7 mouse cellular contexts compared by ENCODE assay signal in genomic region chr13:52980951-52981421, GRCm38 (mm10). TPM values are rescaled to one million over a fixed set of nuclear protein-coding genes. Genes with fewer than 3 reads are reported as not detected.
A peak's percentile ranks its signal among the peaks of the same experiment; 100 is the strongest.
DNase-seq lines count a peak whose midpoint lies in the region; ATAC-seq and TF ChIP-seq lines count a peak whose summit lies in the region.

TSS of gene Nfil3 (minus strand) at chr13:52981073.

- no peaks in the 10 kb centered on the region for H3K27me3 ChIP-seq in hindbrain, embryonic 15.5 days

- no peaks in the 10 kb centered on the region for H3K9me3 ChIP-seq in hindbrain, embryonic 15.5 days

- peak within 1 kb of the TSS; percentile 97 for H3K4me3 ChIP-seq in gastrocnemius, adult 2 months
- H3K4me3 ChIP-seq in hindbrain, embryonic 15.5 days = peak within 1 kb of the TSS; percentile 83
- H3K4me3 ChIP-seq in left cerebral cortex, adult 2 months = peak within 1 kb of the TSS; percentile 80

- TF ChIP-seq CTCF in brain, embryonic 14.5 days (IDR thresholded peaks at IDR 0.05; ENCODE audit: borderline replicate concordance, extremely low read depth, insufficient read depth, insufficient read length) = no peak
- no peak for TF ChIP-seq CTCF in gastrocnemius, adult 2 months (IDR thresholded peaks at IDR 0.05)
- no peak for TF ChIP-seq CTCF in left cerebral cortex, adult 2 months (IDR thresholded peaks at IDR 0.05)

- peak within 1 kb of the TSS; percentile 81 for H3K9ac ChIP-seq in hindbrain, embryonic 15.5 days

- H3K27ac ChIP-seq in gastrocnemius, adult 2 months = peak within 1 kb of the TSS; percentile 98
- peak within 1 kb of the TSS; percentile 97 for H3K27ac ChIP-seq in hindbrain, embryonic 15.5 days (replicated peaks)
- peak within 1 kb of the TSS; percentile 98 for H3K27ac ChIP-seq in left cerebral cortex, adult 2 months

- no peaks in the 10 kb centered on the region for H3K36me3 ChIP-seq in hindbrain, embryonic 15.5 days

- intact Hi-C loops in gastrocnemius, adult 2 months (cut with DNase I) = loop anchor here (2.0 to 5.0 kb wide), 2 partner anchors 149 to 162 kb away; no protein-coding TSS in a partner anchor
- intact Hi-C loops in left cerebral cortex, adult 2 months (cut with DNase I) = loop anchor here (1.0 to 10.0 kb wide), 3 partner anchors 52 to 726 kb away; partner anchors contain the start of gene Auh

- peak; percentile 91 for DNase-seq in MN1 (ENCODE audit: low spot score)
- DNase-seq in brain, embryonic 14.5 days (ENCODE audit: low read depth) = peak; percentile 89
- DNase-seq in gastrocnemius, adult 2 months = peak; percentile 93
- DNase-seq in left cerebral cortex, adult 2 months (ENCODE audit: extremely low spot score in 1 of 2, low spot score in 2 of 2) = peak in 1 of 2 experiments; percentile 76
- DNase-seq in lung, postnatal 4 days = peak; percentile 83 to 92
- DNase-seq in retina, adult 2 months (ENCODE audit: low read depth, low spot score) = peak; percentile 64

- H3K4me2 ChIP-seq in hindbrain, embryonic 15.5 days = peak within 1 kb of the TSS; percentile 96

- under 1% methylated on average over 46 of the region's 79 CpGs for WGBS in hindbrain, embryonic 15.5 days

- peaks cover 29% of the 10 kb centered on the region for H3K4me1 ChIP-seq in hindbrain, embryonic 15.5 days (replicated peaks)

- peak; percentile 91 for ATAC-seq in hindbrain, embryonic 15.5 days (ENCODE audit: low FRiP score, low read depth)

- TF ChIP-seq POLR2A in brain, embryonic 14.5 days (IDR thresholded peaks at IDR 0.05; ENCODE audit: borderline replicate concordance, extremely low read depth, insufficient read depth, insufficient read length, poor library complexity, severe bottlenecking) = peak; percentile 56

RNA-seq across cellular contexts. Expression of gene Nfil3, which starts in this region (rescaled TPM):
- polyA plus RNA-seq in brain, embryonic 14.5 days (2012; rRNA removed) = 9.7 and 16.8 TPM in 2 replicates
- 100 to 1,000 TPM in 1 of 2 experiments, 10 to 100 TPM in 1; 40.2 to 137 TPM for total RNA-seq in gastrocnemius, adult 2 months (2021)
- 43.6 and 48.0 TPM in 2 replicates for polyA plus RNA-seq in hindbrain, embryonic 15.5 days (2015; fragmentation: Nextera tagmentation; extraction: Ambion mirVana)
- 10 to 100 TPM; 17.7 to 28.2 TPM for total RNA-seq in left cerebral cortex, adult 2 months (2021)
